Mouse (Mus musculus) embryonic fibroblast, embryonic 13.5 days (primary cell): ENCODE results near the gene Plppr4. TPM values are rescaled to one million over a fixed set of nuclear protein-coding genes. Genes with fewer than 3 reads are reported as not detected.
A peak's percentile ranks its signal among the peaks of the same experiment; 100 is the strongest.

Experiments used
- H3K27ac ChIP-seq: 2 replicates; pipeline ENCODE4 v1.5.1; 2012; ENCODE audit warnings: low read length, control low read depth, inconsistent platforms; ENCODE audit not compliant: insufficient read depth
- H3K4me1 ChIP-seq: 2 replicates; pipeline ENCODE4 v1.6.1; 2011; ENCODE audit warnings: low read length; ENCODE audit not compliant: control insufficient read depth, insufficient read depth
- H3K4me3 ChIP-seq: 2 replicates; pipeline ENCODE4 v1.5.1; 2011; ENCODE audit warnings: mild to moderate bottlenecking, control low read depth, low read length; ENCODE audit not compliant: insufficient read depth
- CTCF ChIP-seq: IDR thresholded peaks from 2 replicates; pipeline ENCODE4 v1.5.1; 2011; ENCODE audit warnings: mild to moderate bottlenecking, control low read depth, low read length, moderate library complexity, borderline replicate concordance; ENCODE audit not compliant: insufficient read depth
- POLR2A ChIP-seq: IDR thresholded peaks from 2 replicates; pipeline ENCODE4 v1.6.1; 2011; ENCODE audit warnings: low read depth, mild to moderate bottlenecking, control low read depth, low read length, moderate library complexity
- polyA plus RNA-seq: library from polyadenylated mRNA; stranded (reverse); fragments of >200 nt; gene quantifications from 2 replicates; pipeline ENCODE4 v1.2.4, GENCODE M21; 2011; ENCODE audit warnings: low read depth; ENCODE audit not compliant: missing spikeins, insufficient read length

Gene Plppr4
- polyA plus RNA-seq: 0.35 TPM in 1 of 2 replicates, not detected in the other

- TF ChIP-seq POLR2A: no peak
- no peak for TF ChIP-seq CTCF
- no peak within 1 kb of the TSS for H3K27ac ChIP-seq
- peak within 1 kb of the TSS; percentile 24 for H3K4me3 ChIP-seq
- H3K4me1 ChIP-seq: no peaks in the 10 kb centered on the region
These were observed at the start of gene Plppr4 for GRCm38 (mm10) chr3:117360528-117360927. Gene Plppr4 (minus strand): TSS chr3:117360876.

GRCm38 (mm10) chr3:117405821-117406220 lies 45.1 kb upstream of the Plppr4 start:
- H3K27ac ChIP-seq: no peak overlapping the region
- H3K4me1 ChIP-seq: no peaks in the 10 kb centered on the region
- no peak for TF ChIP-seq POLR2A
- TF ChIP-seq CTCF: no peak
- H3K4me3 ChIP-seq: no peak overlapping the region

- Histone ChIP-seq H3K27ac (no peak overlapping the region), H3K4me3 (no peak overlapping the region), H3K4me1 (no peaks in the 10 kb centered on the region)
- no peak for TF ChIP-seq CTCF
- TF ChIP-seq POLR2A: no peak
These were observed 43.1 kb upstream of the Plppr4 start for GRCm38 (mm10) chr3:117403740-117404139.

DNA sequence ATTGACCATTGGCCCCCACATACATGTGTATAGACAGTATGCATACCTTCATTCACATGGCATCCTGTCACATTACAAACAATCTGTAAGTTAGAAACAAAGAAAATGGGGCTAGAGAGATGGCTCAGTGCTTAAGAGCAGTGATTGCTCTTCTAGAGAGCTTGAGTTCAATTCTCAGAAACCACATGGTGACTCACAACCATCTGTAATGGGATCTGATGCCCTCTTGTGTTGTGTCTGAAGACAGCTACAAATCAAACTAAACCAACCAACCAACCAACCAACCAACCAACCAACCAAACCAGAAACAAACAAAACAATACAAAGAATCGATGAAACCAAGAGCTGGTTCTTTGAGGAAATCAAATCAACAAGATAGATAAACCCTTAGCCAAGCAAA lies 5.4 kb upstream of the Plppr4 start:
- no peaks in the 10 kb centered on the region for H3K4me1 ChIP-seq
- TF ChIP-seq POLR2A (no peak), CTCF (no peak)
- H3K4me3 ChIP-seq: no peak overlapping the region
- no peak overlapping the region for H3K27ac ChIP-seq

- Histone ChIP-seq H3K4me1 (no peaks in the 10 kb centered on the region), H3K27ac (no peak overlapping the region), H3K4me3 (peak overlapping the region; percentile 24)
- TF ChIP-seq POLR2A (no peak), CTCF (no peak)
These were observed 772 bp downstream of the Plppr4 start for GRCm38 (mm10) chr3:117359686-117360521.

DNA sequence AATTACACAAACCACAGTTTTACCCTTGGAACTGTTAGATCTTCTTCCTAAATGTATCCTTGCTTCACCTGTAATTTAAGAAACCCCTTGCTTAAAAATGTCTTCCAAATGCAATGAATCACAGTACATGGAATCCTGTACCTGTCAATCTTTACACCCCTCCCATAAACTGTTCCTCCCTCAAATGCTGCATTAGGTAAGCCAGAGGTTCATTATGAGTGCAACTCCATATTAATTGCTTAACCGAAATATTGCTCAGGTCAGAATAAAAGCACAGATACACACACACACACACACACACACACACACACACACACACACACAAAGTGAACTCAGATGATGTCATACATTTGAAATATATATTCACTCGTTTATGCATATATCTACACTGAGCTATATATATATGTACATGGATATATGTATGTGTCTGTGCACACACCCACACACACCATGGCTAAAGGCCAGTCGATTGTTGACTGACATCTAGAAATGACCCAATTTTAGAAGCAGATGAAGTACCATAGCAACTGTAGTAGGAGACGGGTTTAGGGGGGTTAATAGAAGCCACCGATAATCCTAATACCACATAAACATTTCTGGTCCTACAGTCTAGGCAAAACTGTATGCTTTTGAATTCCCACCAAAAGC lies 1.6 kb downstream of the Plppr4 start:
- no peak overlapping the region for H3K27ac ChIP-seq
- H3K4me3 ChIP-seq: no peak overlapping the region
- TF ChIP-seq CTCF: no peak
- TF ChIP-seq POLR2A: no peak
- H3K4me1 ChIP-seq: no peaks in the 10 kb centered on the region

DNA sequence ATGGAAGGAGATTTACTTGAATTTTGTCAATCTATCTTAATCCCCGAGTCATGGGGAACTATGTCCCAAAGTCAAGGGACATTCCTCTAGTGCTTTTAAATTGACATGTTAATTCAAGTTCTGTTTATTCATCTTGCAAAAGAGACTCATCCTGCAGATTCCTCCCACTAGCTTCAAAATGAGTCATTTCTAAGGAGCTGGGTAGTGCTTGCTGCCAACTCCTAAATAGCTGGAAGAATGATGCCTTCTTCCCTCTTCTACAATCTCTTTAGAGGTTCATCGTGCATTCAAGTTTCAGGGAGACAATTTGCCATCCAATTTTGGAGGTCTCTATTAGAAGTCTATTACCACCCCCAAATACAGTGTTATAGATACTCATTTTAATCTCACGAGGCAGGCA lies 3.3 kb downstream of the Plppr4 start:
- no peak for TF ChIP-seq CTCF
- TF ChIP-seq POLR2A: no peak
- H3K4me1 ChIP-seq: no peaks in the 10 kb centered on the region
- no peak overlapping the region for H3K4me3 ChIP-seq
- no peak overlapping the region for H3K27ac ChIP-seq

GRCm38 (mm10) chr3:117353940-117354339 lies 6.7 kb downstream of the Plppr4 start:
- Histone ChIP-seq H3K4me3 (no peak overlapping the region), H3K4me1 (no peaks in the 10 kb centered on the region), H3K27ac (no peak overlapping the region)
- TF ChIP-seq CTCF (no peak), POLR2A (no peak)

DNA sequence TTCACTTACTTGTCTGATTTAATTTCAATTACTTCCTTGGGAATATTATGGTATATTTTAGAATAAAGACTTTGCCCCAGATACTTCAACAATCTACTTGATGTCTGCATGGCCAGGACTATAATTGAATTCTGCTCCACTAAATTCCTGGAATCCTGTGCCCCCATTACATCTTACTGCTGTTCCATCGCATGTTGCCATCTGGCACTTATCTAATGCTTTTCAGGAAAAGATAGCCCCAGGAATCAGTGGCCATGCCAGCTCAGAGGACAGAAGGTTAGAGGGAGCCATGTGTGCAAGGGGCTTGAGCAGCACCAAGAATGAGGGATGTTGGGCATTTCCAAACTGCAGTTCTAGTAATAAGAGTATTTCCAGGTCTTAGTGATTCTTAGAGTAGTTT lies 14.3 kb downstream of the Plppr4 start:
- no peaks in the 10 kb centered on the region for H3K4me1 ChIP-seq

DNA sequence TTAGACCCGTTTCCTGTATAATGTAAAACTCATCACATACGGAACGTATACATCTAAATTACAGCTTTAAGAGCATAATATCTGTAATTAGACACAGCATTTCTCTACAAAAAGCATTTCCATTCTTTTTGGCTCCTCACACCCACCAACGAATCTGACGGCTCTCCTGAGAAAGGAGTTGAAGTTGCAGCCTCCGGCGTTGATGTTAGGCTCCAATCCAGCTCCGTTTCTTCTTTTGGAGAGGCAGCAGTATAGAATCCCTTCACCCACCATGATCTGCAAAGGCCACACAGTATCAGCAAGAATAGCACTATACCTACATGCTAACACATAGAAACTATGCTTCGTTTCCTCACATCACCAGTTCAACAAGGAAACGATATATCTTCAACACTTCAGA lies 29.2 kb downstream of the Plppr4 start:
- TF ChIP-seq CTCF (no peak), POLR2A (no peak)
- Histone ChIP-seq H3K4me1 (0 out of 2 replicates have a peak, but pooled peaks cover 4% of the 10 kb centered on the region), H3K4me3 (no peak overlapping the region), H3K27ac (no peak overlapping the region)

More for the DNA sequence above, 14.3 kb downstream of the Plppr4 start:
- no peak overlapping the region for H3K4me3 ChIP-seq
- no peak for TF ChIP-seq POLR2A
- no peak for TF ChIP-seq CTCF
- H3K27ac ChIP-seq: no peak overlapping the region
